Mouse (Mus musculus): ENCODE results near the gene Gm49322. TPM values are rescaled to one million over a fixed set of nuclear protein-coding genes. Genes with fewer than 3 reads are reported as not detected.

Gene Gm49322
- total RNA-seq, 2 experiments from 2014 or later: 2.0 to 3.0 TPM

DNA sequence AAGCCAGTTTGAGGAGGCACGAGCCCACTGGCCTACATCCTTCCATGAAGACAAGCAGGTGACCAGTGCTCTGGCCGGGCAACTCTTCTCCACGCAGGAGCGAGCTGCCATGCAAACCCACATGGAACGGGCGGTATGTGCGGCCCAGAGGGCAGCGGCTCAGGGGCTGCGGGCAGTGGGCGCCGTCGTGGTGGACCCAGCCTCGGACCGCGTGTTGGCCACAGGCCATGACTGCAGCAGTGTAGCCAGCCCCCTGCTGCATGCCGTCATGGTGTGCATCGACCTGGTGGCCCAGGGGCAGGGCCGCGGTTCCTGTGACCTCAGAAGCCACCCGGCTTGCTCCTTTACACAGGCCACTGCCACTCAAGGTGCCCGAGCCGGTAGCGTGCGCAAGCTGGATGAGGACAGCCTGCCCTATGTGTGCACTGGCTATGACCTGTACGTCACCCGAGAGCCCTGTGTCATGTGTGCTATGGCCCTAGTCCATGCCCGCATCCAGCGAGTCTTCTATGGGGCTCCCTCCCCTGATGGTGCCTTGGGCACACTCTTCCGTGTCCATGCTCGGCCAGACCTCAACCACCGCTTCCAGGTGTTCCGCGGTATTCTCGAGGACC lies 1.0 kb downstream of the Gm49322 start:
- DNase-seq (ENCODE audit: extremely low spot score in 1 of 2, low spot score in 2 of 2): no peak
- intact Hi-C loops (cut with DNase I): no loop called here

DNA sequence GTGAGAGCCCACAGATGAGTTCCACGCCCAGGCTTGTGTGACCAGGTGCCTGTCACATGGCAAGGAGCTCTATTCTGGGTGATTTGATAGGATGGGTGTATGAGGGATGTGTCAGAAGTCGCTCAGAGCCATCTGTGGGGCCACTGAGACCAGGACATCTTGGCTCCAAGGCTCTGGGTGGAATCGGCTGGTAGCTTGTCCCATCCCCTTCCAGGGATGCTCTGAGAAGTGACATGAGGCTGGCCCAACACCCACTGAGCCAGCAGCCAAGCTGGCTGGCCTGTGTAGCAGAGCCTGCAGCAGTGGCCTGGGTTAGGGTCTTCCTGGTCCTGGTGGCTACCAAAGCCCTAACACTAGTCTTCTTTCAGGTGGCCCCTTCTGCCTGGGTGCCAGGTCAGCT lies 2.6 kb downstream of the Gm49322 start:
- no peak for DNase-seq (ENCODE audit: extremely low spot score in 1 of 2, low spot score in 2 of 2)
- intact Hi-C loops (cut with DNase I): no loop called here

DNA sequence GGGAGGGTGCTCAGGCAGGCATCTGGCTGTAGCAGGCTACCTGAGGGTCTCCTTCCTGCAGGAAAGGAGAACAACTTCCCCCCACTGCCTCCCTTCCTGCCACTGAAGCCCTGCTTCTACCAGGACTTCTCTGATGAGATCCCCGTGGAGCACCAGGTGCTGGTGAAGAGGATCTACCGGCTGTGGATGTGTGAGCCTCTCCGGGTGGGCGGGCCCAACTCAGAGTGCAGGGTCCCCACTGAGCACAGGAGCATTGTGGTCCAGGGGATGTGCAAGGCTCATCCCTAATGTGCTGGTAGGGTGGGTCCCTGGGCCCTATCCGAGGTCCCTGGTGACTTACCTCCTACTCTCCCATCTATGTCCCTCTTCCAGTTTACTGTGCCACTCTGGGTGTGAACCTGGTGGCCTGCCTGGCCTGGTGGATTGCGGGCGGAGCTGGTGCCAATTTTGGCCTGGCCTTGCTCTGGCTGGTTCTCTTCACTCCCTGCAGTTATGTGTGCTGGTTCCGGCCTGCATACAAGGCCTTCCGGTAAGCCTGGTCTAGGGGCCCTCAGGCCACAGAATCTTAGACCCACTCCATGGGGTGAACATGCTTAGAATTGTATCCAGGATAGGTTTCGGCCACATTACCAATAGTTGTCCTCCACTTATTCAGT lies 3.6 kb downstream of the Gm49322 start:
- intact Hi-C loops (cut with DNase I): no loop called here
- no peak for DNase-seq (ENCODE audit: extremely low spot score in 1 of 2, low spot score in 2 of 2)

DNA sequence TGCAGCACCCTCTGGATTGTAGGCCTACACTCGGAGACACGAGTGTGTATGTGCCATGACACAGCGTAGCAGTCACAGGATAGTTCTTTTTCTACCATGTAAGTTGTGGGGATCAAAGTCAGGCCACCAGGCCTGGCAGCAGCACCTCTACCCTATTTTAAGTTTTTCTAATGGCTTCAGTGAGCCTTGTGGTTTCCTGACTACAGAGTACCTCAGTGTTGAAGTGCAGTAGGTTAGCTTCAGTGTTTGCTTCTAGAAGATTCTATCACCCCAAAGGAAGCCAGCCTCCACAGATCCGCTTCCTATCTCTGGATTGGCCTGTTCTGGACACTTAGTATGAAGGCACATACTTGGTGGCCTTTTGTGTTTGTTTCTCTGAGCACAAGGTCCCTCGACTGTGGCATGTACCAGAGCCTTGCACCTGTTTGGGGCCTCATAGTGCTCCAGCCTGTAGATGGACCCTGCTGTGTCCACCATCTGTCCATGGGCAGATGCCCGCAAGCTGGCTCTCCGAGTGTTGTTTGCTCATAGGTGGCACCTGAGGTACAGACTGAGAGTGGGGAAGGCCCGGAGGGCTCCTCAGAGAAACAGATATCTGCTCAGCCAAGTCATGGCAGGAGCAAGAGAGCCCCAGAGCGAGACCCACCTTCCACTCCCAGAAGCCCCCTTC lies 4.4 kb downstream of the Gm49322 start:
- DNase-seq (ENCODE audit: extremely low spot score in 1 of 2, low spot score in 2 of 2): no peak
- intact Hi-C loops (cut with DNase I): no loop called here

DNA sequence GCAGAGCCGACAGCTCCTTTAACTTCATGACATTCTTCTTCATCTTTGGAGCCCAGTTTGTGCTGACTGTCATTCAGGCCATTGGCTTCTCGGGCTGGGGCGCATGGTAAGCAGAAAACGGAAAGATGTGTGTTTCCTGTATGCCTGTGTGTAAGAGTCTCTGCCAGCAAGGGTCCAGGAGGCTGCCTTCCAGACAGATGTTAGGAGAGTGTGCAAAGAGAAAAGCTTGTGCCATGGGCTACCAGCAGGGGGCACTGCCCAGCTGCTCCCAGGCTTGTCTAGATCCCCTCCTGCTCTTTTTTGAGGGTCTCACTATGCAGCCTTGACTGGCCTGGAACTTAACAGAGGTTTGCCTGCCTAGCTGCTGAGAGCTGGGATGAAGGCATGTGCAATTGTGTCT lies 5.2 kb downstream of the Gm49322 start:
- intact Hi-C loops (cut with DNase I): no loop called here
- DNase-seq (ENCODE audit: extremely low spot score in 1 of 2, low spot score in 2 of 2): no peak

DNA sequence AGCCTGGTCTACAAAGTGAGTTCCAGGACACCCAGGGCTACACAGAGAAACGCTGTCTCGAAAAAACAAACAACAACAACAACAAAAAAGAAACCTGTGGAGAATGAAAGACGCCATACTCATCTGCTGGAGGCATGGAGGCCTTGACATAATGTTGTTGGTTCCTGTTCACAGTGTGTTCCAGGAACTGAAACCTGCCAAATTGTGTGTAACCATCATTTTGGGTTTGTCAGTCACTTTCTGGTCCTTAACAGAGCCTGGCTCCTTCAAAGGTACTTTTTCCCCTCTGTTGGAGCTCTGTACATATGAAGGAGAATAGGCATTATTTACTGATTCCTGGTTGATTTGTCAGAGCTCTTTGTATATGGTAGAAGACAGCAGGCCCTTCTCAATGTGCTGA lies 6.1 kb downstream of the Gm49322 start:
- intact Hi-C loops (cut with DNase I): no loop called here
- no peak for DNase-seq (ENCODE audit: extremely low spot score in 1 of 2, low spot score in 2 of 2)

DNA sequence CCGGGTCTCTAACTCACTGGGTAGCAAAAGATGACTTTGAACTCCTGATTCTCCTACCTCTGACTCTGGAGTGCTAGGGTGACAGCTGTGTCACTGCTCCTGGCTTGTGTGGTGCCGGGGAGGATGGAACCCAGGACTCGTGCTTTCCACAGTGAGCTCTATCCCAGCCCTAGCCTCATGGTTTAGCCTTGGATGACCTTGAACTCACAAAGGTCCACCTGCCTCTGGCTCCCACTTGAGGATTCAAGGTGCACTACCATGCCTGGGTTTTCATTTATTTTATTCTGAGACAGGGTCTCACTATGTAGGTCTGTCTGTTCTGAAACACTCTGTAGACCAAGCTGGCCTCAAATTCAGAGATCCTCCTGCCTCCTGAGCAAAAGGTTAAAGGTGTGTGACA lies 8.0 kb downstream of the Gm49322 start:
- intact Hi-C loops (cut with DNase I): no loop called here
- DNase-seq (ENCODE audit: extremely low spot score in 1 of 2, low spot score in 2 of 2): no peak

DNA sequence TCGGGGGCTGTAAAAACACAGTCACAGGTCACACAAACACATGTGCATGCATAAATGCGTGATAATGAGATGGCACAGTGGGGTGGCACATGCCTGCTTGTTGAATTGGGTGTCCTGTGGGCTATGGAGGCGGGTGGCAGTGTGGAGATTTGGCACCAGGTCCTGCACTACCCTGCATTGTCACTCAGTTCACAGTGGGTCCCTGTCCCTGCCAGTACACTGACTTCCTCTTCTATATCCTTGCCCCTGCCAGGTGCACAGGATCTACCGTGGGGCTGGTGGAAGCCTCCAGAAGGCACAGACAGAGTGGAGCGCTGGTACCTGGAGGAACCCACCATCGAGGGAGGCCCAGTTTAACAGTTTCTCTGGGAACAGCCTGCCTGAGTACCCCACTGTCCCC lies 8.5 kb downstream of the Gm49322 start:
- no peak for DNase-seq (ENCODE audit: extremely low spot score in 1 of 2, low spot score in 2 of 2)
- intact Hi-C loops (cut with DNase I): no loop called here

DNA sequence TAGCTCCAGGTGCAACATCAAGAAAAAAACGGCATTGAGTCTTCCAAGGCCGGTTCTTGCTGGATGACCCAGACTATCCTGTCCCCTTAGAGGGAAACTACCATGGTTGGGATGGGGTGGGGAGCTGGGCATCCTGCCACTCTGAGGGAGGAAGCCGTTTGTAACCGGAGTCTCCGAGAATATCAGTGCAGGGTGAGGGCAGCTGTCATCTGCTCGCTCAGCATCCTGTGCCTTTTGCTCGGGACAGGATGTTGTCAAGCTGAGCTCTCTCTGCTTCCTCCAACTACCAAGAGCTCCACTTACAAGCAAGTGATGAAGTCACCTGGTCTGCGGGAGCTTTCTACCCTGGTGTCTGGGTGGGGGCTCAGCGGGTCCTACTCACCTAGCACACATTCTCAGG lies 12.4 kb downstream of the Gm49322 start:
- intact Hi-C loops (cut with DNase I): no loop called here
- DNase-seq (ENCODE audit: extremely low spot score in 1 of 2, low spot score in 2 of 2): peak in 1 of 2 experiments; percentile 71

DNA sequence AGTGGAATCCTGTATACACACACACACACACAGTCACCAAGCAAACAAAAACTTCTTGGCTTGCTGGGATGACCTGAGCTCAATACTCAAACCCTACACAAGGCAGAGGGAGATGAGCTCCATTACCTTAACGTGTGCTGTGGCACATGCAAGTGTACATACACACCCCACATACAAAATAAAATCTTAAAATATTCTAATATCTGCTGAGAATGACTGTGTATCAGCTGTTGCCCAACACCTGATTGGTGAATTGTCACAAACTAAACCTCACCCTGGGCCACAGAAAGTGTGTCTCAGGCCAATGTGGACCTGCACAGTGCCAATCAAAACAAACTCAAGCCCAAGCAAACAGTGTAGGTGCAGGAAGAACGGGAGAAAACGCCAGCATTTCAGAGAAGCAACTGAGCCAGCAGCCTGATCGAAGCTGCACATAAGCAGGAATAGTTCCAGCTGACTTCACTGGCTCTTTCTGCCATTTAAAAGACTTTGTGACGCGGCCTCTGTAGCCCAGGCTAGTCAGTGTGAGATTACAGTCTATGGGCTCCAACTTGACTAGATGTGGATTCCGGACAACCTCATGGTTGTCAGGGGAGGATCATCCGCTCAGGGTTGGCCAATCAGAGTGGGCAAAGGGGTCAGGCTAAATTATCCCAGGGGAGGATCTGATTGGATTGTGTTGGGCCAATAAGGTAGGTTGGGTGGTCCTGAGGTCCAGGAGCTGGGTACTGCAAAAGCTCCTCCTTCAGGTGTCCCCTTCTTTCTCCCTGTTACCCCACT lies 13.8 kb downstream of the Gm49322 start:
- no peak for DNase-seq (ENCODE audit: extremely low spot score in 1 of 2, low spot score in 2 of 2)
- intact Hi-C loops (cut with DNase I): no loop called here

DNA sequence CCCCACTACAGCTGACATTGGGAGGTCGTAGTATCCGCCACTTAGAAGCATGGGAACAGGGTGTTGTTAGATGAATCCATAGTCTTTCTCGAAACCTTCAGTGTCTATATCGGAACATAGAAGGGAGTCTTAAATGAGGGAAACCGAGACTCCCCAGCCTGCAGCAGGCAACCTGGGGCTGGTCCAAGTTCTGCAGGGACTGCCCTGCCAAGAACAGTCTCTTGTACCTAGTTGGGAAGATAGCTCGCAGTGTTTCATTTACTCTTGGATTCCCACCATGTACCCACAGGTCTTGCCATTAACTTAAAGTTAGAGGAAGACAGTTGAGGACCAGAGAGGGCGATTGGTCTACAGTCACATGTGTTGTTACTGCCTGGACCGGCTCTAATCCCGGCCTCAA lies 14.5 kb downstream of the Gm49322 start:
- intact Hi-C loops (cut with DNase I): no loop called here
- DNase-seq (ENCODE audit: extremely low spot score in 1 of 2, low spot score in 2 of 2): no peak

DNA sequence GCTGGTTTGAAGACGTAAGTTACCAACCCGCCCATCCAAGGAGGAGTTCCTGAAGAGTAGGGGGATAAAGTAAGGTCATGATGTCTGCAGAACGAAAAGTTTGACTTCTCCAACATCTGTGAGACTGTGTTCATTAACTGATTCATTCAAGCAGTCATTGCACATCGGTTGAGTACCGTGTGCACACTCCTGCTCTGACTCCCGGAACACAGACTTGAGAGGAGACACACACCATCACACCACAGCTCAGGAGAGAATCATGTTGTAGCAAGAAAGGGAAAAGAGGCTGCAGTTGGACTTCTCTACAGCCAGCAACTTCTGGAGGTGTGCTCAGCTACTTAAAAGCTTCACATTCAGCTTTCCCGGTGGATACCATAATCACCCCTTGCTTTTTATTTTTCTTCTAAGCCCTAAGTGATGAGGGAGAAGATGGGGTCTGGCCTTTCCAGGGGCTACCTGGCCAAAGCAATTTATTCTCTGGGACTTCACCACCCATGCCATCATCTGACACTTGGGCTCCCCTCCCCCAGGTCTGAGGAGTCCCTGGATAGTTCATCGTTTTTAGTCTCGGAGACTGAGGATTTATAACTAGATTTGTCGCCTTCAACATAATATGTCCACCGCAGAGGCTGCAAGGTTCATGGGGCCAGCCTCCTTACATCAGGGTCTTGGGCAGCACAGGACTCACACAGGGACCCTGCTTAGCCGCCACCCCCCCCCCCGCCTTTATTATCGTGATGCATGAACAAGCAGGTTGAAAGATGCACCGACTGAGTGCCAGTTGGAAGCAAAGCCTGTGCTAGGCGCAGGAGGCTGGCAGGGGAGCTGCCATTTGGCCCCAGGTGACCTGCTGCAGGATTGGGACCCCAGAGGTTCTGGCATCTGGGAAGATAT lies 15.2 kb downstream of the Gm49322 start:
- intact Hi-C loops (cut with DNase I): no loop called here
- no peak for DNase-seq (ENCODE audit: extremely low spot score in 1 of 2, low spot score in 2 of 2)

DNA sequence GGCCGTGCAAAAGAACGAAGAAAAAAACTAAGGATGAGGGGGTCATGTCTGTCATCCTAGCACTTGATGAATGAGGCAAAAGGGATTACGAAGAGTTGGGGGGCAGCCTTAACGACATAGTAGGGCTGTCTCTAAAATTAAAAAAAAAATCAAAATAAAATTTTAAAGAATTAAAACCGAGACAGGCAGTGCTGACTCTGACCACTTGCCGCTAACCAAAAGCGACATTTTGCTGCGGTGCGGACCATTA lies 15.8 kb downstream of the Gm49322 start:
- intact Hi-C loops (cut with DNase I): no loop called here
- no peak for DNase-seq (ENCODE audit: extremely low spot score in 1 of 2, low spot score in 2 of 2)

DNA sequence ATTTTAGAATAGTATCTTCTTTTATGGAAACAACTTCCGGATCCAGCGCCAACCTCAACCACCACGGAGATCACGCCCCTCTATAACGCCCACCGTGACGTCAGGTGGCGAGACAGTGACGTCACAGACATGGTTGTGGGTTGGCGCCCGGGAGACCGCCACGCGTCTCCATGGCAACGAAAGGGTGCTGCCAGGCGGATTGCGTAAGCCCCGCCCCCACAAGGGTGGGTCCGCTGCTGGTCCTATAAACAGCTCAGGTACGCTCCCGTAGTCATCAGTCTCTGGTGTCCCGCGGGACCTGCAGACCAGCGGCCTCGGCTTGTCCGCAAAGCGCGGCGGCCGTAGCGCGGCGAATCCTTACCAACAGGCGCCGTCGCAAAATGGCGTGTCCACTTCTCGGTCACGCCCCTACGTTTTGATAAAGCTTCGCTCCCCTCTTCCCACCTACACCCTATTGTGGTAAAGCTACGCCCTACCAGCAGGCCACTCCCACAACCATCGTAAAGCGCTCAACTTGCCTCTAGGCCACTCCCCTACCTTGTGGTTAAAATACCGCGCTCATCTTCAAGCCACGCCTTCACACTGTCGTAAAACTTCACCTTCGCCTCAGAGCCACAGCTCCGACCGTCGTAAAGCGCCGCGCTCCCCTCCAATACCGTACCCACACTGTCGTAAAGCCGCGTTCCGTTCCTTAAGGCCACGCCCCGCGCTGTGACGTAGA lies 16.3 kb downstream of the Gm49322 start:
- DNase-seq (ENCODE audit: extremely low spot score in 1 of 2, low spot score in 2 of 2): peak; percentile 99 to 100
- intact Hi-C loops (cut with DNase I): no loop called here

DNA sequence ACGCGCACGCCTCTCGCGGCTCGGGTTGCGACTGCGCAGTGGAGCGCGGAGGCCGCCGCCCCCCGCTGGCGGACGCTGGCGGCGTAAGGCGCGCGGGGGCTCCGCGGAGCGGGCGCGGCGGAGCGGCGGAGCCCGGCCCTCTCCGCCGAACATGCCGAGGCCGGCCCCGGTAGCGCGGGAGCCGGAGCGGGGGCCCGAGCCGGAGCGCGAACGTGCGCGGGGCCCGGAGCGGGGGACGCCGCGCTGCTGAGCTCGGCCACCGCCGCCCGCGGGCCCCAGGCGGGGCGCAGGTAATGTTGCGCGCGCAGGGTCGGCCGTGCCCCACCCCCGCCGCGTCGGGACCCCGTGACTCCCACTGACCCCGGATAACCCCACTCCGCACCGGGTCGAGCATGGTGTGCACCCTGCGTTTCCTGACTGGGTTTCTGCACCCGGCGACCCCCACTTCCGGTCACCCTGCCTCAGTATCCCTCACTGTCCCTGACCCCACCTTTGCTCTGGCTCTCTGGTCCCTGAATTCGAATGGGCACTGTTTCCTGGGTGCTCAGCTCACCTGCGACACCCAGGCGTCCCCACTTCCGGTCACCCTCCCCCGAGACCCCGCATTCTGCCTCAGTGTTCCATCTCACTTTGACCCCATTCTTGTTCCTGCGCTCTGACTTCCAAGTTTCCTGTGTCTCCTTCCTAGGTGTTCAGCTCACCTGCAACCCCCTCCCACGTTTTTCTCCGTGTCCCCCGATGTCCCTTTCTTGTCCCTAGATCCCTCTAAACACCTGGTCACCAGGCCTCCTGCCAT lies 17.0 kb downstream of the Gm49322 start, which contains the start of gene Csnk1g2:
Gene Csnk1g2 (plus strand): TSS at position 178 of the 796 bp plus-strand sequence.
- intact Hi-C loops (cut with DNase I): no loop called here
- peak in 1 of 2 experiments; percentile 84 for DNase-seq (ENCODE audit: extremely low spot score in 1 of 2, low spot score in 2 of 2)

DNA sequence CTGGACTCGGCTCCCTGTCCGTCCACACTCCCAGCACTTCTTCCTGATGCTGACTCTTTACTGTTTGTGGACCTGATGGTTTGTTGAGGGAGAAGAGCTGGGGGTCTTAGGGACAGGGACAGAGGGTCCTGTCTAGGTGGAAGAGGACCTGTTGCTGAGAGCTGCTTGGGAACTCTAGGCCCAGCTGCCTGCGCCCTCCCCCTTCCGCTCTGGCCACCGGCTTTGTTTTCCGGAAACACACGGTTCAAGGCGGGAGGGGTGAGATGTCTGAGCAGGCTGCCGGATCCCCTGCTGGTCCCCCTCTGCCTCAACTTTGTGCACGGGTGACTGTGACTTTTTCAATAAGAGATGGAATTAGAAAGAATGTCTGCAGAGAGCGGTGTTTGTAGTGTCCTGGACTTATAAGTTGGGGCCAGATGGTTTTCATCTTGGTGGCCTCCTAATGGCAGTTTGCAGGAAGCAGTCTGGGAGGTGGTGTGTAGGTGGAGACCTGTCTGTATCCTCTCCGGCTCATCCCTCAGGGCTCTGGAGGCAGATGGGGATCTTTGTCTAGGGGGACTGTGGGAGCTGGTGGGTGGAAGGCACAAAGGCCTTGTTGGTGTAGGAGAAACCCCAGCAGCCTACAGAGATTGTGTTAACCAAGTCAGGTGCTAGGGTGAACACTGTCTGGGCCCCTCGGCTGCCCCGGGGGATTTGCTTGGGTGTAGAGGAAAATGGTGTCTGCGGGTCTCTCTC lies 17.8 kb downstream of the Gm49322 start:
- intact Hi-C loops (cut with DNase I): no loop called here
- peak in 1 of 2 experiments; percentile 90 for DNase-seq (ENCODE audit: extremely low spot score in 1 of 2, low spot score in 2 of 2)

DNA sequence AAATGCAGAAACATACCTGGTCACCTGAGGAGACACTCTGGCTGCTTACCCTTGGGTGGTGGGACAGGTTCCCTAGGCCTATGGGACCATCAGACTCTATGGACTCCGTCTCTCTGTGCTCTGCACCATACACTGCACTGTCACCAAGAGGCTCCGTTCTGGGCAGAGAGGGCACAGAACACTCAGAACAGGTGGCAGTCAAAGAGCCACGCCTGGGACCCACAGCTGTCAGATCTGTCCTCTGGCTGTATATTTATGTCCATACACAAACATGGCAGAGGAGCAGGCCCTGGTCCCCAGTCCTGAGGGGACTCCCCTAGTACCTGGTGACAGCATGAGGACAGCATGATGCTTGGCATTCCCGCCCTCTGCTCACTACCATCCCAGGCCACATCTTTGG lies 19.9 kb downstream of the Gm49322 start:
- DNase-seq (ENCODE audit: extremely low spot score in 1 of 2, low spot score in 2 of 2): no peak
- intact Hi-C loops (cut with DNase I): no loop called here
